Mouse (Mus musculus) liver, embryonic 15.5 days (tissue): ENCODE results near the gene Mnx1. TPM values are rescaled to one million over a fixed set of nuclear protein-coding genes. Genes with fewer than 3 reads are reported as not detected.
A peak's percentile ranks its signal among the peaks of the same experiment; 100 is the strongest.
"Not testable (repeated sequence)": the region's sequence is repeated elsewhere in the genome, so short reads cannot be mapped to it uniquely, and the experiment has no call there.

Experiments used
- ATAC-seq: fragments of 200-750 bp; cut with Nextera tagmentation; 2 replicates; pipeline ENCODE4 v1.8.0; 2017; ENCODE audit warnings: moderate number of reproducible peaks, mild to moderate bottlenecking, moderate library complexity; ENCODE audit not compliant: insufficient read depth
- H3K27ac ChIP-seq: fragments of 300-500 bp; sonication (generic); replicated peaks from 2 replicates; pipeline ENCODE4 v1.5.1; 2015; ENCODE audit warnings: mild to moderate bottlenecking, inconsistent platforms
- H3K27me3 ChIP-seq: fragments of 300-500 bp; sonication (generic); 2 replicates; pipeline ENCODE4 v1.6.1; 2015; ENCODE audit warnings: mild to moderate bottlenecking, inconsistent platforms
- H3K36me3 ChIP-seq: fragments of 300-500 bp; sonication (generic); replicated peaks from 2 replicates; pipeline ENCODE4 v1.6.1; 2015; ENCODE audit warnings: moderate library complexity, mild to moderate bottlenecking, inconsistent platforms
- H3K4me1 ChIP-seq: fragments of 300-500 bp; sonication (generic); replicated peaks from 2 replicates; pipeline ENCODE4 v1.6.1; 2015; ENCODE audit warnings: inconsistent platforms
- H3K4me2 ChIP-seq: fragments of 300-500 bp; sonication (generic); 2 replicates; pipeline ENCODE4 v1.6.1; 2015; ENCODE audit warnings: moderate library complexity, mild to moderate bottlenecking, inconsistent platforms
- H3K4me3 ChIP-seq: fragments of 300-500 bp; sonication (generic); replicated peaks from 2 replicates; pipeline ENCODE4 v1.5.1; 2015; ENCODE audit warnings: mild to moderate bottlenecking, inconsistent platforms
- H3K9ac ChIP-seq: fragments of 300-500 bp; sonication (generic); 2 replicates; pipeline ENCODE4 v1.6.1; 2015; ENCODE audit warnings: moderate library complexity, mild to moderate bottlenecking, inconsistent platforms
- H3K9me3 ChIP-seq: fragments of 300-500 bp; sonication (generic); replicated peaks from 2 replicates; pipeline ENCODE4 v1.6.1; 2016; ENCODE audit warnings: inconsistent platforms
- WGBS: fragments of 180-500 bp; shearing (Covaris S2); methylation state at CpG from one replicate; pipeline ENCODE4 v1.1.7; 2015; ENCODE audit warnings: mixed read lengths; ENCODE audit not compliant: insufficient replicate concordance; 5-methylcytosine and 5-hydroxymethylcytosine counted together
- polyA plus RNA-seq: library from polyadenylated mRNA; unstranded; fragments of >200 nt; fragmentation: Nextera tagmentation; extraction: Ambion mirVana; gene quantifications from 2 replicates; pipeline ENCODE4 v1.2.1, GENCODE M21; 2015

Mnx1 gene
- polyA plus RNA-seq, 1 experiment from 2014 or later, result not detected

DNA sequence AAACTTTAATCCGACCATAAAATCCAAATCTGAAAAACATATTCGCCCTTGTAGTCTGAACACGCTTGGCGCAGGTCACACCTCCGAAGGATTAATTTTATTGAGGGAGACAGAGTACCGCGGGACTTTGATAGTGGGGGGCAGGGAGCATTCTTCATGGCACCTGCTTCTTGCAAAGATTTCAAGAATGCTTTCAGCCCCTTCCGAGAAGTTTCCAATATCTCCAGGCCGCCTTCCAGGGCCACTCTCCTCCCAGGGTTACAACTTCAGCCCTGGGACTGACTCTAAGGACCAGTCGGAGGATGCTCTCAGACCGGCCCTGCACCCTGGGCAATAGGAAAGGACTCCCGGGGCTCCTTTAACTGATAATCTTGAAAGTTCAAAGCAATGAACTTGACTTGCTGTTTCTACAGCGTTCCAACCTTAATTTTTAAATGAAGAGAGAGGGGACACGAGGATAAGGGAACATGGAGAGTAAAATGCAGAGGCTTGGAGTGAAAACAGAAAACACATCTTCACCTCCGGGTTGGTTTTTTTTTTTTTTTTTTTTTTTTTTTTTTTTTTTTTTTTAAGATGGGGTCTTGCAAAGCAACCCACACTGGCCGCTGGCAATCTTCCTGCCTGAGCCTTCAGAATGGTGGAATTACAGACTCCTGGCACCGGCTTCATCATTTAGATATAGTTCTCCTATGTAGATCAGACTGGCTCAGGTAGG lies 9.8 kb downstream of the Mnx1 start:
- Histone ChIP-seq H3K9me3 (no peaks in the 10 kb centered on the region), H3K27ac (no peak overlapping the region), H3K36me3 (no peaks in the 10 kb centered on the region), H3K27me3 (peaks cover 84% of the 10 kb centered on the region), H3K4me3 (peak overlapping the region; percentile 47), H3K4me2 (peak overlapping the region; percentile 65), H3K9ac (no peak overlapping the region), H3K4me1 (0 out of 2 replicates have a peak, but pooled peaks cover 10% of the 10 kb centered on the region)
- WGBS, result 3% methylated on average over 17 of the region's 17 CpGs
- ATAC-seq, result no peak

DNA sequence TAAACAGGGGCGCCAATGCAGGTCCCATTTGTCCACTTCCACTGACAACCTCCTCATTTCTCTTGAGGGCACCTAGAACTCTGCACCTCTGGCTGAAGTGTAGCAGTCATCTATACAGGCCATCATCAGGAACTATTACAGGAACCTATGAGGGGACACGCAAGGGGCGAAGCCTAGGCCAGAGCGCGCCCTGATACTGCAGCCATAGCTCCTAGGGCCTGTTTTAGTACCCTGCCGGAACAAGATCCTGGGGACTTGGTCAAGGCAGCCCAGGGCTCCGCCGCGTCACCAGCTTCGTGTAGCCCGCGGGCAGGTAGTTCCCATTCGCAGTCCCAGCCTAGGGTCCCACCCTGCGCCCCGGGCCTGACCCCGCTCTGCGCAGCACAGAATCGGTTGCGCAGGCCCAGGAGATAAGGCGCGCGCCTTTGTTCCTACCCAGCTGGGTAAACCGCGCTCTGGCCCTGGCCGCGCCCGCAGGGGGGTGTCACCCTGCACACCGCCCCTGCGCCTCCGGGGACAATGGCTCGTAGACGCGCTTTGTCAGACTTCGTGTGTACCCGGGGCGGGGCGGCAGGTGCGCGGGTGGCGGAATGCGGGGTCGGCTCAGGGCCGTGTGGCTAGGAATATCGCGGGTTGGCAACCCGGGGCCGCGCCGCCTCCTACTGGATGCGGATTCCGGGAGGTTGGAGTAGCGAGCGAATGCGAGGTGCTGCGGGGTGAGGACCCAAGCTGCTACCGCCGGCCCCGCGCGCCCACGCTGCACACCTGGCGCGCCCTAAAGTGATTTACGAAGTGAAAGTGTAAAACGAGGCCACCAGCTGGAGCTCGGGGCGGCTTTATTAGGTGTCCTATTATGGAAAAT lies 10.6 kb downstream of the Mnx1 start:
- peak overlapping the region; percentile 47 for H3K4me3 ChIP-seq
- H3K4me1 ChIP-seq, result 0 out of 2 replicates have a peak, but pooled peaks cover 10% of the 10 kb centered on the region
- H3K36me3 ChIP-seq, result no peaks in the 10 kb centered on the region
- H3K27ac ChIP-seq, result no peak overlapping the region
- H3K9me3 ChIP-seq, result no peaks in the 10 kb centered on the region
- no peak for ATAC-seq
- no peak overlapping the region for H3K9ac ChIP-seq
- WGBS, result 3% methylated on average over 67 of the region's 67 CpGs
- peak overlapping the region; percentile 65 for H3K4me2 ChIP-seq
- peaks cover 82% of the 10 kb centered on the region for H3K27me3 ChIP-seq

DNA sequence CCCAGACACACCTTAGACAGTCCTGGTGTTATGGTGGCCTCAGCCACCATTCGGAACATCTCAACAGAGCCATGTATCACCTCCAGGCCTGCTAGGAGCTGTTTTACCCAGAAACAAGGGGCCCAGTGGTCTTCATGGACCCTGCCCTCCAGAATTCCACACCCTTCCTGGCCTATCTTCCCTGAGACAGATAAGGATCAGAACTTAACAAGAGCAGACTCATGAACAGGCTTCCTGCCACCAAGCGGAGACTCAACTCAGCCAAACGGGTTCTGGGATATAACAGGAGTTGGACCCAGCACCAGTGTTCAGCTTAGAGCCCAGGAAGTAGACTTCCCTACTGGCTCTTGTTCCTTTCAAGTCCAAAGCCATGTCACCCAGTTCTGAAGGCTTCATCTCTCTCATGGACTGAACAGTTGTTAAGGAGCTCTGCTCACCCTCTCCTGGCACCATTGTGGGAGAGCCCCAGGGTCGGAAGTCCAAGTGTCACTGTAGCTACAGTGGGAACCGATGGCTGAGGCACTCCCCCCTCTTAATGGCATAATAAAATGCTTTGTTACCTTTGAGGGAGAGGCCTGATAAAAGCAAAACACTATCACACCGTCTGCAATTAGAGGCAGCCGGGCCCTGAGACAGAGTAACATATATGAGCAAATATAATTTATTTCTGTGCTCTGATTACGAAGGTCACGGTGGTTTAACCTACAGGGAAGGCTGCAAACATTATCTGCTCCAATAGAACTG lies 15.2 kb downstream of the Mnx1 start:
- H3K4me2 ChIP-seq, result no peak overlapping the region
- ATAC-seq, result no peak
- no peak overlapping the region for H3K9ac ChIP-seq
- H3K9me3 ChIP-seq, result no peaks in the 10 kb centered on the region
- H3K27me3 ChIP-seq, result peaks cover 36% of the 10 kb centered on the region
- 0 out of 2 replicates have a peak, but pooled peaks cover 6% of the 10 kb centered on the region for H3K4me1 ChIP-seq
- H3K27ac ChIP-seq, result no peak overlapping the region
- 52% methylated on average over 9 of the region's 9 CpGs for WGBS
- no peaks in the 10 kb centered on the region for H3K36me3 ChIP-seq
- no peak overlapping the region for H3K4me3 ChIP-seq

DNA sequence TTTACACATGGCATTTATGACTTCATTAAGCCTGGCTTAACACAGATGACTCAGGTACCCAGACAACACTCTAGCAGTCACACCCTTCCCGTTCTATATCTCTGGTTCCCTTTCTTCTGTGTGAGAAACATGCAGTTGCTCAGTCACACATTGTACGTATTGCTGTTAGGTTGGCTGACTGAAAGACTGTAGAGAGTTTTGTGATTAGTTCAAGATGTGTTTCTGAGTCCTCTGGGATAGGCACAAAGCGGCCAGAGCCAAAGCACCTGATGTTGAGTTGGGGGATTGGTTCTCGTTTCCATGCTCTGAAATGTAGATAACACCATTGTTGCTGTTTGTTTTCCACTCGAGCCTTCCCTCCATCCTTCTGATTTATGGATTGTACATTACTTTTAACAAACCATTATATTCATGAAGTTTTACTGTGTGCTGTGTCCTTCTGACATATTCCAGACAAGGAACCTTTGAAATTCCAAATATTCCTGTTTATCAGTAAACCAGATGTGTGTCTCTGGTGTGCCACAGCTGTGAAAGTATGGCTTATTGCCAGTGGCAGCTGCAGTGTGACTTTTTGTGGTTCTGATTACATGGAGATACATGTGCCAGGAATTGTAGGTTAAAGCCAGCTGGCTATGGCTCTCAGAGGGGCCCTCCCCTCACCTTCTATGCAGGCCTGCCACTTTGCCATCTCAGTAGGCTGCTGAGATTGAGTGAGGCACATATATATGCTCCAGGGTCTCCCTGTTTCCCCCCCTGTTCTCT lies 21.2 kb downstream of the Mnx1 start:
- Histone ChIP-seq H3K27ac (no peak overlapping the region), H3K36me3 (peaks cover 27% of the 10 kb centered on the region), H3K4me1 (no peaks in the 10 kb centered on the region), H3K9ac (no peak overlapping the region), H3K9me3 (no peaks in the 10 kb centered on the region), H3K27me3 (no peaks in the 10 kb centered on the region), H3K4me2 (no peak overlapping the region), H3K4me3 (no peak overlapping the region)
- no peak for ATAC-seq
- WGBS, result 59% methylated on average over 5 of the region's 5 CpGs

DNA sequence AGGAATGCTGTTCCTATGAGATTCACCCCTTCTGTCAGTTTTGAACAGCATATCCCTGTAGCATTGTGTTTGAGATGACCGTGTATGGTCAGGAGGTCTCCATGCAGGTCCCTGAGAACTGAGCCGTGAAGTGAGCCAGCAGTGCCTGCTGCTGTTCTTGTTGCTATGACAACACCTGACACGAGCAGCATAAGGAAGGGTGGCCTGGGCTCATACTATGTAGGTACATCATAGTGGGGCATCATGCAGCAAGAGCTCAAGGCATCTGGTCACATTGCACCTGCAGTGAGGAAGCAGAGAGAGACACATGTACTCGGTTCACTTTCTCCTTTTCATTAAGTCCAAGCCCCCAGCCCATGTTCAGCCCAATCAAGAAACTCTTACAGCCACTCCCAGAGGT lies 25.9 kb downstream of the Mnx1 start:
- H3K4me1 ChIP-seq, result no peaks in the 10 kb centered on the region
- H3K9me3 ChIP-seq, result no peaks in the 10 kb centered on the region
- H3K4me2 ChIP-seq, result no peak overlapping the region
- H3K36me3 ChIP-seq, result peaks cover 69% of the 10 kb centered on the region
- 65% methylated on average over 4 of the region's 4 CpGs for WGBS
- no peak overlapping the region for H3K27ac ChIP-seq
- no peaks in the 10 kb centered on the region for H3K27me3 ChIP-seq
- H3K4me3 ChIP-seq, result no peak overlapping the region
- no peak for ATAC-seq
- H3K9ac ChIP-seq, result no peak overlapping the region

DNA sequence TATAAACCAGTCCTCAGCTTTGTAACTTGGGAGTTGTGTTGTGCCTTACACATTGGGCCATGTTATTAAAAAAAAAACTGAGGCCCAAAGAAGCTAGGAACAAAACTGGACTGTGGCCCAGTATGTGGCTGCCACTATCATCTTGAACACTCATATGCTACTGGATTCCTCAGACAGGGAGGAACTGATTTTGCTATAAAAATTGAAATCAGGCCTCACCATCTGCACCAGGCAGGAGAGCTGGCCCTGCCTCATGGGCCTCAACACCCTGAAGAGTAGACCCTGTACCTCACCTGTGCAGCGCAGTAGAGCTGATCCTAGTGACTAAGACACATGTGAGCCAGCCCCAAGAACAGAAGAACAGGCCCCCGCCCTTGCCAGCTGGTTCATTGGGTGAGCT lies 33.0 kb downstream of the Mnx1 start:
- ATAC-seq, result no peak
- WGBS, result 80% methylated on average over 2 of the region's 2 CpGs
- no peak overlapping the region for H3K4me2 ChIP-seq
- no peaks in the 10 kb centered on the region for H3K27me3 ChIP-seq
- no peak overlapping the region for H3K4me3 ChIP-seq
- H3K36me3 ChIP-seq, result peaks cover 95% of the 10 kb centered on the region
- H3K27ac ChIP-seq, result no peak overlapping the region
- H3K9me3 ChIP-seq, result no peaks in the 10 kb centered on the region
- no peak overlapping the region for H3K9ac ChIP-seq
- H3K4me1 ChIP-seq, result no peaks in the 10 kb centered on the region

DNA sequence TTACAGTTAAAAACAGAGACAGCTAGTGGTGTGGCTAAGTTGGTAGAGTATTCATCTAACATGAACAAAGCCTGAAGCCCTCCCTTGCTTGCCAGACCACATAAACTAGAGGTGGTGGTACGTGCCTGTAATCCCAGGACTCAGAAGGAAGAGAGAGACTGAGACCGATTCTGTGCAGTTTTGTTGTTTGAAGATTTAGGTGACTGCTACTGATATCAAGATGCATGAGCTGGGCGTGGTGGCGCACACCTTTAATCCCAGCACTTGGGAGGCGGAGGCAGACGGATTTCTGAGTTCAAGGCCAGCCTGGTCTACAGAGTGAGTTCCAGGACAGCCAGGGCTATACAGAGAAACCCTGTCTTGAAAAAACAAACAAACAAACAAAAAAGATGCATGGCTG lies 41.5 kb downstream of the Mnx1 start:
- H3K4me3 ChIP-seq, result peak overlapping the region; percentile 95; the same call in 1 of the 2 replicates
- not testable (repeated sequence) for H3K9ac ChIP-seq, H3K9me3 ChIP-seq, H3K27ac ChIP-seq, ATAC-seq
- H3K27me3 ChIP-seq, result peaks cover 13% of the 10 kb centered on the region
- WGBS, result 63% methylated on average over 6 of the region's 6 CpGs
- peaks cover 26% of the 10 kb centered on the region for H3K4me1 ChIP-seq
- peak overlapping the region; percentile 88 for H3K4me2 ChIP-seq
- H3K36me3 ChIP-seq, result peaks cover 45% of the 10 kb centered on the region

DNA sequence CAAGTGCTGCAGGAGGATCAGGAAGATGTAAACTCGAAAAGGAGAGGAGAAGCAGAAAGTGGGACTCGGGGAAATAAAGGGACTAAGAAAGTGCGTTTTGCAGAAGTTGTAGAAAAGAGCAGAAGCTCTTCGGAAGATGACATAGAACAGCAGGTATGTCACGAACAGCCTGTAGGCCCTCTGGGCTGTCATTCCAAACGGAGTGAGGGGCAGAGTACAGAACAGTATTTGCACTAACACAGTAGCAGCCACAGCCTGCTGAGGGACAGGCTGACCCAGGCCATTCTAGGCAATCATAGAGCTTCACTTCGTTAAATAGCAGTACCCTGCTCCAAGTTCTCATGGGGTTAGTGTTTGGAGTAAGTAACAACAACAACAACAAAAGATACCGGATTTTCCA lies 42.8 kb downstream of the Mnx1 start:
- peaks cover 33% of the 10 kb centered on the region for H3K36me3 ChIP-seq
- 26% methylated on average over 8 of the region's 8 CpGs for WGBS
- H3K27ac ChIP-seq, result peak overlapping the region; percentile 76; the same call in 1 of the 2 replicates
- H3K27me3 ChIP-seq, result peaks cover 25% of the 10 kb centered on the region
- no peaks in the 10 kb centered on the region for H3K9me3 ChIP-seq
- peak; percentile 52; the same call in 1 of the 2 replicates for ATAC-seq
- peaks cover 26% of the 10 kb centered on the region for H3K4me1 ChIP-seq
- peak overlapping the region; percentile 75 for H3K9ac ChIP-seq
- peak overlapping the region; percentile 88 for H3K4me2 ChIP-seq
- H3K4me3 ChIP-seq, result peak overlapping the region; percentile 95

DNA sequence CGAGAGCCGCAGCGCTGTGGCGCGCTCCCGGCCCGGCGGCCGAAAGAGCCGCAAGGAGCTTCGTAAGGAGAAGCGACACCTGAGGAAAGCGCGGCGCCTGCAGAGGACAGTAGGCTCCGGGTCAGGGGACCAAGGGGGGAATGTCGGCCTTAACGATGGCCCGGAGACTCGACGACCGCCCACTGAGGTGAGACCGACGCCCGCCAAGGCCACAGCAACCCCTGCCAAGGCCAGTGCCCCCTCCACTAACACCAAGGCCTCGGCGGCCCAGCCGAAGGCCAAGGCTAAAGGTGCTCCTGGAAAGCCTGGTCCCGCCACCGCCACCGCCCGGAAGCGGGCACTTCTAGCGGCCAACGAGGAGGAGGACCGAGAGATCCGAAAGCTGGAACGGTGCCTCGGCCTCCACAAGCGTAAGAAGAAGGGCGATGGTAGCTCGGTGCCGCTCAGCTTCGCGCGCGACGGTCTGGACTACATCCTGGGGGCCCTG lies 43.4 kb downstream of the Mnx1 start:
- Histone ChIP-seq H3K4me2 (peak overlapping the region; percentile 88), H3K4me3 (peak overlapping the region; percentile 95), H3K9ac (peak overlapping the region; percentile 75), H3K9me3 (no peaks in the 10 kb centered on the region), H3K36me3 (peaks cover 27% of the 10 kb centered on the region), H3K4me1 (peaks cover 26% of the 10 kb centered on the region), H3K27ac (peak overlapping the region; percentile 76), H3K27me3 (peaks cover 27% of the 10 kb centered on the region)
- ATAC-seq, result peak; percentile 65
- under 1% methylated on average over 48 of the region's 48 CpGs for WGBS

DNA sequence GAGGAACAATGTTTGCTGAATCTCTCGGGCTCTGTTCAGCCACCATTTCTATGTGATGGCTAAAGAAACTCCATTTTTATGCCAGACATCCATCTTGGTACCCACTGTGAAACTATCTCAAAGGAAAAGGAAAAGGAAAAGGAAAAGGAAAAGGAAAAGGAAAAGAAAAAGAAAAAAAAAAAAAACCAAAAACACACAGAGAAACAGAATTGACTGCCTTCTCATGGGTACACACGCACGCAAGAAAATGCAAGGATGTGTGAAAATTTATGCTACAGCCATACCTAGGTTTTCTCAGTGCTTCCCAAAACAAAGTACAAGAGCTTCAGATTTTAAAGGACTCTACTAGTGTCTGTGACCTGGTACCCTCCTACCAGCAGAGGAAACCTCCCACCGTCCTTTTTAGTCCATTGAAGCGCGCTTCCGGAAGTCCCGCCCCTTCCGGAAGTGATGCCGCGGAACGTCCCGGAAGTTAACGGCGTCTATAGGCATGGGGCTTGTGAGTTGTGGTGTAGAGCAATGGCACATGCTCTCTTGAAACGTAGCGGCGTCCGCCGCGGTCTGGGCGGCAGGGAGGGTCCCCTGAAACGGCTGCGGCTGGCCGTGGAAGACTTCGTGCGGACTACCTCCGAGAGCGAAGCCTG lies 43.9 kb downstream of the Mnx1 start, which contains the start of gene Nom1:
Gene Nom1 (plus strand): TSS at position 437 of the 644 bp plus-strand sequence.
- WGBS, result 5% methylated on average over 29 of the region's 29 CpGs
- no peaks in the 10 kb centered on the region for H3K9me3 ChIP-seq
- ATAC-seq, result peak; percentile 89
- H3K27me3 ChIP-seq, result peaks cover 27% of the 10 kb centered on the region
- peak within 1 kb of the TSS; percentile 75 for H3K9ac ChIP-seq
- peak within 1 kb of the TSS; percentile 76 for H3K27ac ChIP-seq
- H3K4me3 ChIP-seq, result peak within 1 kb of the TSS; percentile 95
- peak within 1 kb of the TSS; percentile 88 for H3K4me2 ChIP-seq
- peaks cover 21% of the 10 kb centered on the region for H3K36me3 ChIP-seq
- peaks cover 26% of the 10 kb centered on the region for H3K4me1 ChIP-seq
